Mouse (Mus musculus) lung, adult 18-20 months (tissue): ENCODE results near the gene Slc23a2.

ENCODE experiments used
- DNase-seq, 2 experiments: peaks; one replicate each; pipeline ENCODE4 v3.0.0; 2022; ENCODE audit warnings: mixed read lengths in 2 of 2

Gene Slc23a2

GRCm38 (mm10) chr2:132134758-132135157, 10.2 kb downstream of the Slc23a2 start:
- no peak for DNase-seq

- no peak for DNase-seq
Measured at GRCm38 (mm10) chr2:132133436-132133835, 11.5 kb downstream of the Slc23a2 start.

- DNase-seq = peak; percentile 90 to 94
Measured at GRCm38 (mm10) chr2:132131266-132131665, 13.6 kb downstream of the Slc23a2 start.

GRCm38 (mm10) chr2:132129980-132130379, 14.9 kb downstream of the Slc23a2 start:
- DNase-seq = peak in 1 of 2 experiments; percentile 64

- DNase-seq = no peak
Measured at GRCm38 (mm10) chr2:132129247-132129646, 15.7 kb downstream of the Slc23a2 start.

- no peak for DNase-seq
Measured at GRCm38 (mm10) chr2:132127904-132128303, 17.0 kb downstream of the Slc23a2 start.

- peak; percentile 74 to 80 for DNase-seq
Measured at GRCm38 (mm10) chr2:132126292-132126691, 18.6 kb downstream of the Slc23a2 start.

- DNase-seq = peak in 1 of 2 experiments; percentile 60
Measured at GRCm38 (mm10) chr2:132123063-132123462, 21.8 kb downstream of the Slc23a2 start.

- DNase-seq = no peak
Measured at GRCm38 (mm10) chr2:132121050-132121449, 23.9 kb downstream of the Slc23a2 start.

GRCm38 (mm10) chr2:132118646-132119045, 26.3 kb downstream of the Slc23a2 start:
- DNase-seq = peak in 1 of 2 experiments; percentile 50

- no peak for DNase-seq
Measured at GRCm38 (mm10) chr2:132115936-132116335, 29.0 kb downstream of the Slc23a2 start.

GRCm38 (mm10) chr2:132115344-132115743, 29.6 kb downstream of the Slc23a2 start:
- DNase-seq = no peak

- no peak for DNase-seq
Measured at GRCm38 (mm10) chr2:132113962-132114759, 30.7 kb downstream of the Slc23a2 start.

GRCm38 (mm10) chr2:132112319-132112718, 32.6 kb downstream of the Slc23a2 start:
- DNase-seq = no peak

- no peak for DNase-seq
Measured at GRCm38 (mm10) chr2:132111905-132112304, 33.0 kb downstream of the Slc23a2 start.

- DNase-seq = peak; percentile 79 to 82
Measured at GRCm38 (mm10) chr2:132111266-132111665, 33.6 kb downstream of the Slc23a2 start.

- peak; percentile 51 to 73 for DNase-seq
Measured at GRCm38 (mm10) chr2:132110702-132111101, 34.2 kb downstream of the Slc23a2 start.

- no peak for DNase-seq
Measured at GRCm38 (mm10) chr2:132108988-132109387, 35.9 kb downstream of the Slc23a2 start.

- peak in 1 of 2 experiments; percentile 40 for DNase-seq
Measured at GRCm38 (mm10) chr2:132107611-132108010, 37.3 kb downstream of the Slc23a2 start.

GRCm38 (mm10) chr2:132106069-132106468, 38.8 kb downstream of the Slc23a2 start:
- DNase-seq = peak in 1 of 2 experiments; percentile 62

- peak; percentile 57 to 71 for DNase-seq
Measured at GRCm38 (mm10) chr2:132103265-132103664, 41.6 kb downstream of the Slc23a2 start.

GRCm38 (mm10) chr2:132102505-132103130, 42.3 kb downstream of the Slc23a2 start:
- peak in 1 of 2 experiments; percentile 40 for DNase-seq

GRCm38 (mm10) chr2:132098942-132099672, 45.8 kb downstream of the Slc23a2 start:
- DNase-seq = no peak
